Mouse (Mus musculus) megakaryocyte progenitor cell, adult 5-6 weeks (primary cell): Measurements from ENCODE around the gene Nexn. TPM values are rescaled to one million over a fixed set of nuclear protein-coding genes. Genes with fewer than 3 reads are reported as not detected.
"Not testable (repeated sequence)": the region's sequence is repeated elsewhere in the genome, so short reads cannot be mapped to it uniquely, and the experiment has no call there.

Experiments used
- ATAC-seq: replicated peaks from 2 replicates; pipeline ENCODE4 v1.8.0; 2016; ENCODE audit warnings: mild to moderate bottlenecking, moderate TSS enrichment, inconsistent platforms; ENCODE audit not compliant: poor library complexity
- total RNA-seq, 2 experiments: library from RNA; stranded (forward) in 1 of 2; stranded (reverse) in 1 of 2; fragments of 157-497, 149-512 nt in 1 of 2; fragments of 200-1000 nt in 1 of 2; gene quantifications; 2 replicates each; pipeline versions ENCODE4 v1.2.3 to v1.2.4; 2015 to 2017

The Nexn gene
- total RNA-seq (2015) (not detected in 2 replicates), total RNA-seq (2017) (not detected in 2 replicates)

DNA sequence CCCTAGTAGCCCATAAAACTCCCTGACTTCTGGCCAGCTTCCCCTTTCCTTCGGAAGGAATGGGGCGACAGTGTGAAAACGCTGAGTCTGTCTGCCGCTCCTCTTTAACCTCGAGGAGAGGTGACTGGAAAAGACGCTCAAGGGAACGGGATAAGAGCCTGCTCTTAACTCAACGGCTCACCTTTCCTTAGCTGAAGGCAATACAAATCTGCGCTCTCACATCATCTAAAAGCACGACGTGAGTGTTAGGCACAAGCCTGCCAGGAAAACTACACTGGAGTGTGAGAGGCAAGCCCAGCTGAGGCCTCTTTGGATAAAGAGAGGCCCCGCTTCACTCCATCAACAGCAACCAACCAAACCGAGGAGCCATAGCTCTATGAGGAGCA is at the start of gene Nexn:
Gene Nexn, minus strand, starts transcription at position 315 of the 386 bp plus-strand sequence.
- no peak for ATAC-seq

DNA sequence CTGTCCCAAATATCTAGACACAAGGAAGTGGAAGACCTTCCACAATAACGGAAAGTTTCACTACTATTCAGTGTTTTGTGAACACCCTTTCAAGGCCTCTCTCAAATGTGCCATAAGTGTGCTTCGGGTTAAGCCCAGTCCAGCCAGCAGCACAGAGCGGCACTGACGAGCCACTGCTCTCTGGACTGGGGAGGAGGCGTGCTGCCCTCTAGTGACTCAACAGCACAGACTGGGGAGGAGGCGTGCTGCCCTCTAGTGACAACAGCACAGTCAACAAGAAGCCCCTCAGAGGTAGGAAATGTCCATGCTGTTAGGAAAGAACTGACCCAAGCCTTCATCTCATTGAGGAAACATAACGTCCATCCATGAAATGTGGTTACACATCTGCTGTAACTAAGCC is 49.5 kb upstream of the Nexn start:
- peak; percentile 100 for ATAC-seq

- ATAC-seq, result not testable (repeated sequence)
Measured at GRCm38 (mm10) chr3:152314666-152315065, 48.5 kb upstream of the Nexn start.

GRCm38 (mm10) chr3:152309250-152309645 is 43.1 kb upstream of the Nexn start:
- peak; percentile 35 for ATAC-seq

DNA sequence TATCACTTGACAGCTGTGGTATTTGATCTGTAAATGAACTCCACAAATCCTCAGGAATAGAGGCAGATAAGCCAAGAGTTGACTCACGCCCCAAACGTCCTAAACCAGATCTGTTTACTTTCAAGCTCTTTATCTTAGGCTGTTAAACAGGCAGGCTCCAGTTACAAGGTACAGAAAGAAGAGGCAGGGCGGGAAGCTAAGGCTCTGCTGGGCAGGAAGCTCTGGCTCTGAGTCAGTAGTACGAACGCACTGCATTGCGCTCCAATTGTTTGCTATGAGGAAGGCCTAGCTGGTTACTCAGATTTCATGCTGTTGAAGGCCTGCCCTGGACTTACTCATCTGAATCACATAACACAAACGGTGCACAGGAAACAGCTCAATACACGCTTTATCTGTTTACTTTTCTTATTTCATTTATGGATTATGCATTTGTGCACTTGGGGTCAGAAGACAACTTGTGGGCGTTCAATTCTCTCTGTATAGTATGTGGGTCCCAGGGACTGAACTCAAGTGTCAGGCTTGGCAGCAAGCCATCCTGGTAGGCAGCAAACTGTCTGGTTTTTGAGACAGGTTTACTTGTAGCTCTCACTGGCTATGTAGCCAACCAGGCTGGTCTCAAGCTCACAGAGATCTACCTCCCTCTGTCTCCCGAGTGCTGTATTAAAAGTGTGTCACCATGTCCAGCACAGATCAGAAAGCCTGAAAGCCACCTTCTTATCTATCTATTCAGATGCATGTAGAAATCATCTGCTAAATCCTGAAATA is 42.5 kb upstream of the Nexn start:
- ATAC-seq, result peak; percentile 68

GRCm38 (mm10) chr3:152305971-152306370 is 39.8 kb upstream of the Nexn start:
- no peak for ATAC-seq

DNA sequence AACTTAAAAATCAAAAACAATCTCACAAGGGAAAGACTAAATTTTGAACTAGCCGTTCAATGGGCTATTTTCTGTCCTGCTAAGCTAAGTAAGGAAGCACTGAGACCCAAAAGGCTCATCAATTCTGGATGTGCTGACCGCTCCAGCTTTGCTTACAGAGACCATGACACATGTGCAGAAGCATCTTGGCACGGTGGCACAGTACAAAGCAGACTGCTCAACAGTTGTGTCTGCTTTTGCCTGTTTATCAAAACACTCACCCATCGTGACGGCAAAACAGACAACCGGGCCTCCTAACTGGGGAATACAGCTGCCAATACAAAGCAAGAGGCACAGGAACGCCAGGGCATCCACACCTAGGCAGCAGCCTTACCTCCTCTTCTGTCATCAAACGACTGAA is 38.9 kb upstream of the Nexn start:
- no peak for ATAC-seq

DNA sequence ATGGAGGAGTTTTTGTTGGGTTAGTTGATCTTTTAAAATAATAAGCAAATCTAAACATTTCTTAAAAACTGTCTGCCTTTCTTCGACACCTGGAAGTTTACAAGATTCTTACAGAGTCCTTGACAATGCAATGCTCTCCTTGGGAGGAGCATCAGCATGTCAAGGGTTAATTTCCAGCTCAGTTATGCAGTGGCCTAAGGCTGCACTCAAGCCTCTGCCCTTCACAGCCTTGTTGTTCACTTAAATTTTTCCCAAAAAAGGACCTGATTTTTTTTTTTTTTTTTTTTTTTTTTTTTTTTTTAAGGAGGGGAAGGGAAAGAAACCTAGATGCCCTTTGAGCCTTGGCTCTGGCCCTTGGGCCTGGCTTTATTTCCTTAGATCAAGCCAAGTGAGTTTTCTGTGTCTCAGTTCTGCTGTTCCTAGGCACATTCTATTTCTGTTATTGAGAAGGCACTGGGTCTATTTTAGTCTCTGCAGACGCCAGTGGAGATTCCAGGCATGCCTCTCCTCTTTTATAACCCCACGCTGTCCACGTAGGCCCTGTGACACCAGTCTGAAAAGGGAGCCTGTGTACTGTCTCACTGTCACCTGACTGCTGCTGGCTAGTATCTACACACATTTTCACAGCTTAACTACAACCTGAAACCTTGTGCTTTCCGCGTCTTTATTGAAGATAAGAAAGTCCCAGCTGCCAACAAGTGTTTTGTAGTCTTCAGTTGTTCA is 38.1 kb upstream of the Nexn start:
- no peak for ATAC-seq

DNA sequence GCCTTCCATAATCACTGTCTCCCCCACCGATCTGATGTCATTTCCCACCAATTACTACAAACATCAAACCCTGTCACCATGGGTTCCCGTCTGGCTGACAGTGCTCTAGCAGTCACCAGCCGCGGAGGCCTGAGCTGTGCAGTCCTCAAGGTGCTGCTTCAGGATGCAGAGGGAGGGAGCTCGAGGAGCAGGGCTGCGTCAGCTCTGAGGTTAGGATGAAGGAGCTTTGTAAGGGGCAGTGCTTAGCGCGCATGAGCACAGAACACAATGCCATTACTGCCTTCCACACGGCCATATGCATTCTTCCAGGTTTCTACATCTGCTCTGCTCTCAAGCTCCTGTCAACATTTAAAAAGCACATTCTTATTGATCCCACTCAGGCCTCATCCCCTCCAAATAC is 36.8 kb upstream of the Nexn start:
- ATAC-seq, result no peak

DNA sequence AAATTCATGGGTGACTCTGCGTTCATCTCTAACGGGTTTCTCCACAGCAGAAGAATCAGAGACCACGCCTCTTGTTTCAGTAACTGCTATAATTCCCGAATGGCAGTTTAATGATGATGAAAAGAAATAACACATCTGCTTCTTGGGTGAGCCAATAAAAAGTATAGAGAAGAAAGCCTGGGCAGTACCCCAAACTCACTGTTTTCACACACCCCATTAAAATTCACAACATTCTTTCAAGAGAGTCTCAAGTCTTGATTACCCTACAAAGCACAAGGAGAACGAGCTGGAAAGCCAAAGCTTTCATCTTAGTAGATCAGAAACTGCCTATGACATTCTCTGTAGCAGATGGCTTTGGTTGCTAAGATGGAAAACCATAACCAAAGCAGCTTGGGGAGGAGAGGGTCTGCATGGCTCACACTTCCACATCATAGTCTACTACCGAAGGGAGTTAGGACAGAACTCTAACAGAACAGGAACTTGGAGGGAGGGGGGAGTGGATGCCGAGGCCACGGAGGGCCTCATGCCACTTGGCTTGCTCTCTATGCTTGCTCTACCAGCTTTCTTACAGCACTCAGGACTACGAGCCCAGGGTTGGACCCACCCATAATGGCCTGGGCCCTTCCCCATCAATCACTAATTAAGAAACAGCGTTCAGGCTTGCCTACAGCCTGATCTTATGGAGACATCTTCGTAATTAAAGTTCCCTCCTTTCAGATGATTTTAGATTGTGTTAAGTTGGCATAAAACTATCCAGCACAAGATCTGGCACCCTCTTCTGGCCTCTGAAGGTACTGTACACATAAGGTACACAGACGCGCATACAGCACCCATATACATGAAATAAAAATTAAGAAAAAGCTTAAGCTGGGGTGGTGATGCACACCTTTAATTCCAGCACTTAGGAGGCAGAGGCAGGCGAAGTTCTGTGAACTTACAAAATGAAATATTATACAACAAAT is 34.5 kb upstream of the Nexn start:
- peak; percentile 42; the same call in 1 of the 2 replicates for ATAC-seq

DNA sequence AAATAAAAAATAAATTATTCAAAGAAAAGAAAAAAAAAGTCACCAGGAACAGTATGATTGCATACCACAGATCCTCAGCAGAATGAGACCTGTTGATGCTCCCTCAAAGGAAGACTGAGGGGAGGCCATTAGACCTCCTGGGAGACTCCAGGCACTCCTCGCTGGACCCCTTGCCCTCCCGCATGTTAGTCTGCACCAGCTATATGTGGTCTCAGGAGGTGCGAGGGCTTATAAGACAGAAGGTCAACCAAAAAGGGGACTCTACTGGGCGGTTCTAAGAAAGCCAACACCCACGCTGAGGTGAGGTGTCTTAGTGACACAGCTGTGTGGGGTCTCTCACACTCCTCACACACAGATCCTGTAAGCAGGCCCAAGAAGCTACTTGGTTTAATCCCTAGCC is 29.7 kb upstream of the Nexn start:
- no peak for ATAC-seq

DNA sequence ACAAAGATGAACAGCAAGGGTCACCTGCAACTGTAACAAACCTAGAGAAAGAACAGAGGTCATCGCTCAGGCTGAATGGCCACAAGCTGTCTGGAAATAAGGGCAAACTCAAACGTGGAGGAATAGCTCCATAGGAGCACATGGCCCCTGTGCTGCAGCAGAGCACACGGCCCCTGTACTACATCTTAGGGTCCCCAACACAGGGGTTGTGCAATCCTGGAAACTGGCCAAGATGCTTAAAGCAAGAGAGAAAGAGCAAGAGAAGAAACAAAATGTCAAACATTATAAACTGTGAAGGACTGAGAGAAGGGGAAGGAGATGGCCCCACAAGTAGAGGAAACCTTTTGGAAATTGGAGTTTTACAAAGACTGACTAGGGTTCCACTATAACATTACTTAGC is 28.2 kb upstream of the Nexn start:
- no peak for ATAC-seq

DNA sequence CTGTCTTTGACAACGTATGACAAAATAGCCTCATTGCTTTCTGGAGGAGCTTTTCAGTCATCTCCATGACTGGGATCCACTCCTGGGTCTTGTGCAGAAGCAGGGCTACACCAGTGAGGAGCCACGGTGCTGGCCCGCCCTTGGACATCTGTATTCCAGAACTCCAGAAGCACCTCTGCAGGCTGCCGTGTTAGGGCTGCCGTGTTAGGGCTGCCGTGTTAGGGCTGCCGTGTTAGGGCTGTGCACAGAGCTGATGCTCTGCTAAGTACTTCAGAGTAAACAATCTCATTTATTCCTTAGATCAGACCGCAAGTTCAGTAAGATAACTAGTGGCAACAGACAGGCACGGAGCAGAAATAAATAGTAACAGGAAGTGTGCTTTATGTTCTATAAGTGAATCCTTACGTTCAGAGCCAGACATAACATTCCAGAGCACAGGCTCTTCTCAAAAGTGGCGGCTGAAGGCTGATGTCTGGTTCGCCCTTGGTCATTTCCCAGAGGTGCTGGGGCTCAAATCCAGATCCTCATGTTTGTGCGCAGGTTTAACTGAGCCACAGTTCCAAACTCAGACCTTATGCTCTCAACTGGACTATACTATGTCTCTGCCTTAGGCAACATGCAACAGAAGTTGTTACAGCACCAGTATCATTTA is 27.5 kb upstream of the Nexn start:
- ATAC-seq, result no peak

GRCm38 (mm10) chr3:152291895-152292294 is 25.7 kb upstream of the Nexn start:
- no peak for ATAC-seq

DNA sequence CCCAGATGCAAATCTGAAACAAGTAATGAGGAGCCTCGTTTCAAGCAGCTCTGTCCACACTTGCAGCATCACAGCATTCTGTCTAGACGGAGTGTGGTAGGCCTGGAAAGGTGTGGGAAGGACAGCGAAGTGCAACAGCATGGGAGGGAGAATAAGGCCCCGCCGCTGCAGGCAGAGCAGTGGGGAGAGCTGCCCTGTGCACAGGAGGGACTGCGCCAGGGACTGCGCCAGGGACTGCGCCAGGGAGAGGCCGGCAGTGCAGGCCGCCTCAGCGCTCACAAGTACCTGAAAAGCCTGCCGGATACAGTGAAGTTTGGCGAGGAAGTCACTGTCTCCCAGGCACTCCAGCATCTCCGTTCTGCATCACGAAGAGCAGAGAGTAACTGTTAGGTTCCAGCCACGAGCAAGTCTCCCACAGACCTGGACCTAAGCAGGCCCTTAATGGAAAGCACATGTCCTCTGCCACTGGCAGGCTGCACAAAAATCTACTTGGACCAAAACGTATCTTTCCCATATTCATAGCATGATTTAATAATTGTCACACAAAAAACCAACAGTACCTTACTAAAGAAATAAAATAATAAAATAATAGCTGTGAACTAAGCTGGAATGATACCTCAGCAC is 24.1 kb upstream of the Nexn start:
- no peak for ATAC-seq

GRCm38 (mm10) chr3:152288740-152289139 is 22.6 kb upstream of the Nexn start:
- no peak for ATAC-seq

DNA sequence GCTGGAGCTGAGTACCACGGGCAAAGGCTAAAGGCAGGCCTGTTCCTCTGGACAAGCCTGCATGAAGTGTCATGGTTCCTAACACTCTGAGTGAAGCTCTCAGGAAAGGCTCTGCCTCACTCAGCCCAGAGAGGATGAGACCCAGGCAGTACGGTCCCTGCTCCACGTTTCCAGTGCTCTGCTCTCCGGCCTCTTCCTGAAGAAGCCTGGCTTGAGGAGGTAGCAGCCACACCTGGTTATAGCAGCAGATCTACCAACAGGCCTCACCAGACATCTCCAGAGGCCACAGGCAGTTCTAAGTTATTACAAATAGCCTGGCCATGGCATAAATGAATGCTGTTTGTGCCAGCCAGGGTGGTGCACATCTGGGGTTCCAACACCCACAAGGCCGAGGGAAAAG is 22.1 kb upstream of the Nexn start:
- ATAC-seq, result no peak

DNA sequence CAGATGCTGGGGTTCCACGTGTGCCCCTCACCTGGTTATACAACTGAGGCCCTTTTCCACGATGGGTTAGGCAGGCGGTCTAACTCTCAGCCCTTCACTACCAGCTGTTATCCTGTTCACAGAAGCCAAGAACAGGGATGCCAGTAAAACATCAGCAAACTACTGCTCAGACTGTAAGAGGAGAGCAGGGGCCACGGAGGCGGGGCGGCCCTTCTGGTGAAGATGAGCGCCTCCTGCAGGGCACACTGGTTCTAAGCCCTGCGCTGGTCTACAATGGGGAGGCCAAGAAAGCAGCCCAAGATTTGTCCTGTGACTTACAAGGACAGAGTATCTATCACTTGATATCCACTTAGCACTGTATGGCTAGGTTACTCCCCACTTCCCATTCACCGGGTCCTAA is 21.7 kb upstream of the Nexn start:
- ATAC-seq, result 0 out of 2 replicates have a peak, but pooled peaks have one; percentile 37

GRCm38 (mm10) chr3:152284759-152285158 is 18.6 kb upstream of the Nexn start:
- ATAC-seq, result no peak

DNA sequence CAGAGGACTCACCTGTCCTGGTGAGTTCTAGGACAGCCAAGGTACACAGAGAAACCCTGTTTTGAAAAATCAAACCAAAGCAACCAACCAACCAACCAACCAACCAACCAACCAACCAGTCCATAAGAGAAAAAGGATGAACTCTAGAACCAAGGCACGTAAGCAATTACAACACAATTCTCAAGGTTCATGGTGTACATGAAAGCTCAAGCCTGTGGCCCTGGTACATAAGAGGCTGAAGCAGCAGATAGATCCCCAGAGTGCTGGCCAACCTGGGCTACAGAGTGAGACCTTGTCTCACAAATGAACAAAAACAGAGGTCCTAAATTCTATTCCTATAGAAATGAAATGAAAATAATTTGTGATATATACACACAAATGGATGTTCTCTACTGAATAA is 18.2 kb upstream of the Nexn start:
- ATAC-seq, result no peak
